Mouse (Mus musculus) thymus, postnatal 0 days (tissue): Measurements from ENCODE around the gene Rsl24d1. TPM values are rescaled to one million over a fixed set of nuclear protein-coding genes. Genes with fewer than 3 reads are reported as not detected.
"Not testable (repeated sequence)": the region's sequence is repeated elsewhere in the genome, so short reads cannot be mapped to it uniquely, and the experiment has no call there.

Source experiments
- DNase-seq: peaks from one replicate; pipeline ENCODE4 v3.0.0-alpha.2; 2015; ENCODE audit warnings: low spot score
- polyA plus RNA-seq: library from polyadenylated mRNA; unstranded; fragments of >200 nt; fragmentation: Nextera tagmentation; extraction: Ambion mirVana; gene quantifications from 2 replicates; pipeline ENCODE4 v1.2.1, GENCODE M21; 2015

Gene Rsl24d1
- polyA plus RNA-seq, 1 experiment from 2014 or later, result 161 TPM

- no peak for DNase-seq
These were observed 11.7 kb upstream of the Rsl24d1 start, which contains the start of gene Khdc3 for GRCm38 (mm10) chr9:73101536-73101935. Khdc3 (plus strand) TSS chr9:73101836.

- DNase-seq, result no peak
These were observed 11.0 kb upstream of the Rsl24d1 start, which contains the start of gene Gm20509 for GRCm38 (mm10) chr9:73102181-73102580. Gm20509 (plus strand) TSS chr9:73102470.

- no peak for DNase-seq
These were observed 9.9 kb upstream of the Rsl24d1 start for GRCm38 (mm10) chr9:73103159-73103879.

- no peak for DNase-seq
These were observed 9.4 kb upstream of the Rsl24d1 start for GRCm38 (mm10) chr9:73103880-73104198.

GRCm38 (mm10) chr9:73105141-73105540, 8.1 kb upstream of the Rsl24d1 start:
- DNase-seq, result no peak

GRCm38 (mm10) chr9:73105771-73106170, 7.5 kb upstream of the Rsl24d1 start:
- no peak for DNase-seq

- not testable (repeated sequence) for DNase-seq
These were observed 3.5 kb downstream of the Rsl24d1 start for GRCm38 (mm10) chr9:73116704-73117103.

GRCm38 (mm10) chr9:73118012-73118411, 4.8 kb downstream of the Rsl24d1 start:
- DNase-seq, result no peak

GRCm38 (mm10) chr9:73121735-73122134, 8.5 kb downstream of the Rsl24d1 start:
- DNase-seq, result peak; percentile 31

GRCm38 (mm10) chr9:73125043-73125570, 11.9 kb downstream of the Rsl24d1 start:
- no peak for DNase-seq

GRCm38 (mm10) chr9:73127457-73127856, 14.2 kb downstream of the Rsl24d1 start:
- DNase-seq, result no peak

GRCm38 (mm10) chr9:73129875-73130274, 16.6 kb downstream of the Rsl24d1 start:
- DNase-seq, result no peak

GRCm38 (mm10) chr9:73130529-73130928, 17.3 kb downstream of the Rsl24d1 start:
- DNase-seq, result no peak

- no peak for DNase-seq
These were observed 24.2 kb downstream of the Rsl24d1 start for GRCm38 (mm10) chr9:73137341-73137886.

- DNase-seq, result no peak
These were observed 41.1 kb downstream of the Rsl24d1 start for GRCm38 (mm10) chr9:73154347-73154746.

GRCm38 (mm10) chr9:73157968-73158367, 44.7 kb downstream of the Rsl24d1 start:
- DNase-seq, result no peak

GRCm38 (mm10) chr9:73159265-73159664, 46.0 kb downstream of the Rsl24d1 start:
- peak; percentile 37 for DNase-seq

GRCm38 (mm10) chr9:73162571-73163333, 49.5 kb downstream of the Rsl24d1 start:
- peak; percentile 77 for DNase-seq

- DNase-seq, result no peak
These were observed 52.4 kb downstream of the Rsl24d1 start for GRCm38 (mm10) chr9:73165631-73166030.
